Mouse (Mus musculus) limb, embryonic 11.5 days (tissue): ENCODE measurements at regions not wholly inside any gene's neighbourhood (a gene's known extent, or its start where the extent isn't known, plus 50 kb on each side); places are given as distances from the start of the nearest gene placed in this dataset.

Experiments
- ATAC-seq: fragments of 200-750 bp; cut with Nextera tagmentation; 2 replicates; pipeline ENCODE4 v1.8.0; 2017; ENCODE audit warnings: low read depth; ENCODE audit not compliant: insufficient number of reproducible peaks, low FRiP score, low TSS enrichment
- DNase-seq: peaks from one replicate; pipeline ENCODE4 v3.0.0-alpha.2; 2015; ENCODE audit warnings: low spot score
- H3K27ac ChIP-seq: fragments of 300-500 bp; sonication (generic); replicated peaks from 2 replicates; pipeline ENCODE4 v1.5.1; 2014; ENCODE audit warnings: low read depth, mild to moderate bottlenecking, low read length
- H3K27me3 ChIP-seq: fragments of 300-500 bp; sonication (generic); 2 replicates; pipeline ENCODE4 v1.6.1; 2014; ENCODE audit warnings: mild to moderate bottlenecking, low read length, mixed read lengths; ENCODE audit not compliant: control insufficient read depth, insufficient read depth
- H3K36me3 ChIP-seq: fragments of 300-500 bp; sonication (generic); 2 replicates; pipeline ENCODE4 v1.6.1; 2014; ENCODE audit warnings: mild to moderate bottlenecking, low read length, moderate library complexity, mixed read lengths; ENCODE audit not compliant: control insufficient read depth, insufficient read depth
- H3K4me1 ChIP-seq: fragments of 300-500 bp; sonication (generic); 2 replicates; pipeline ENCODE4 v1.6.1; 2014; ENCODE audit warnings: low read length, mixed read lengths; ENCODE audit not compliant: control insufficient read depth, insufficient read depth
- H3K4me2 ChIP-seq: fragments of 300-500 bp; sonication (generic); 2 replicates; pipeline ENCODE4 v1.6.1; 2014; ENCODE audit warnings: low read depth, mild to moderate bottlenecking, moderate library complexity; ENCODE audit not compliant: severe bottlenecking
- H3K4me3 ChIP-seq: fragments of 300-500 bp; sonication (generic); 2 replicates; pipeline ENCODE4 v1.5.1; 2014; ENCODE audit warnings: low read depth, low read length
- H3K9ac ChIP-seq: fragments of 300-500 bp; sonication (generic); 2 replicates; pipeline ENCODE4 v1.6.1; 2014; ENCODE audit warnings: mild to moderate bottlenecking, low read length
- H3K9me3 ChIP-seq: fragments of 300-500 bp; sonication (generic); 2 replicates; pipeline ENCODE4 v1.6.1; 2016; ENCODE audit warnings: low read length; ENCODE audit not compliant: control insufficient read depth
- WGBS: fragments of 180-500 bp; shearing (Covaris S2); extraction: QIAGEN DNeasy Blood & Tissue Kit; methylation state at CpG from one replicate; pipeline ENCODE4 v1.1.7; 2014; 5-methylcytosine and 5-hydroxymethylcytosine counted together

DNA sequence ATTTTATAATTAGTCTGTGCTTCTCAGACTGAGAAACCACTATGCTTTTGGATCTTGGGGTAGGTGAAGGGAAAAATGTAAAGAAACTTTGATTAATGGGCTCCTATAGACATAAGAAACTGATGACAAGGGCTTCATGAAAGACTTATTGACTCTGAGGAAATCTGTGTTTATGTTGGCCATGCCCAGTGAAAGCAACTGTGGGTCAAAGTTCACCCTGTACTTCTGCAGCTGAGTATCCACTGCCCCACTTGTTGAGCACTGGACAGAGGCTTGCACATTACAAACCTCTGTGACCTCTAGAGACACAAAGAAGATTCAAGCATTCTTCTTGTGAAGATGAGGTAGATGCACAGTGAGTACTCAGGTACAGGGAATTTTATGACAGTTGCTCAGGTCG lies 114.7 kb upstream of the Adra1d start:
- H3K9me3 ChIP-seq, result no peaks in the 10 kb centered on the region
- H3K4me2 ChIP-seq, result no peak overlapping the region
- no peak overlapping the region for H3K4me3 ChIP-seq
- H3K9ac ChIP-seq, result no peak overlapping the region
- WGBS, result 92% methylated on average over 1 of the region's 1 CpGs
- no peaks in the 10 kb centered on the region for H3K36me3 ChIP-seq
- no peaks in the 10 kb centered on the region for H3K4me1 ChIP-seq
- no peak for ATAC-seq
- no peaks in the 10 kb centered on the region for H3K27me3 ChIP-seq
- H3K27ac ChIP-seq, result no peak overlapping the region
- DNase-seq, result no peak

GRCm38 (mm10) chr2:131674872-131675271 lies 112.8 kb upstream of the Adra1d start:
- Histone ChIP-seq H3K4me1 (no peaks in the 10 kb centered on the region), H3K4me2 (no peak overlapping the region), H3K27me3 (no peaks in the 10 kb centered on the region), H3K27ac (no peak overlapping the region), H3K36me3 (no peaks in the 10 kb centered on the region), H3K9ac (no peak overlapping the region), H3K4me3 (no peak overlapping the region), H3K9me3 (no peaks in the 10 kb centered on the region)
- no peak for DNase-seq
- ATAC-seq, result no peak
- 94% methylated on average over 6 of the region's 6 CpGs for WGBS

DNA sequence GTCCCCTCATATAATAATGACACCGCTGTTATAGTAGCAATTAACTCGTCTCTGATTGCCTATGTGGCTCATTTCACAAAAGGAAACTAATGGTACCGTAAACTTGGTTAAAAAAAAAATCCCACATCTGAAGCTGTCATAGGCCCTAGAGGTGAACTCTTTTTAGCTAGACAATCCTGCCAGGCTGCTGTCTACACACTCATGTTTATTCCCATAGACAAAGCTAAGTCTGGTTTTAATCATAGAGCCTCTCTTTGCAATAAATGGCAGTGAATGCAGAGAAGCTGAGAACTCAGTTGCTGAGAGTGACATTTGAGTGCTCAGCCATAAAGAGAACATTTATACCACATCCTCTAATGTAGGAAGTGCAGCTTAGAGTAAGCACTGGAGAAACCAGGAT lies 111.3 kb upstream of the Adra1d start:
- no peaks in the 10 kb centered on the region for H3K4me1 ChIP-seq
- H3K36me3 ChIP-seq, result no peaks in the 10 kb centered on the region
- ATAC-seq (no peak), DNase-seq (no peak)
- H3K27ac ChIP-seq, result no peak overlapping the region
- WGBS, result 42% methylated on average over 3 of the region's 3 CpGs
- no peak overlapping the region for H3K4me2 ChIP-seq
- H3K9ac ChIP-seq, result no peak overlapping the region
- no peaks in the 10 kb centered on the region for H3K9me3 ChIP-seq
- H3K4me3 ChIP-seq, result no peak overlapping the region
- no peaks in the 10 kb centered on the region for H3K27me3 ChIP-seq

DNA sequence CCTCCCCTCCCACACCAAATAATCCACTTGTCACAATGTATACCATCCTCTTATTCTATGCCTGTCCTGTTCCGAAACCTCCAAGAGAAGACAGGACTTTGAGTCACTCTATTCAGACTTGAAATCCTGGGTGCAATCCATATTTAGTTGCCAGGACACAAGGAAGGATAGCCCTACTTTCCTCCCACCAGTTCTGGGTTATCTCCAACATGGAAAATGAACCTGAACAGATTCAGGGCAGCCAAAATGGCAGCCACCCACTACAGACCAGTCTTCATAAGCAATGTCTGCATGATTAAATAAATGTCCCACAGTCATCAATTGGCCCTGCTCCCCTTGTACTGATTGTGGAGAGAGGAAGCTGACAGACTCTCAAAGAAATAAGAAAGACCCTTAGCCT lies 110.6 kb upstream of the Adra1d start:
- no peak overlapping the region for H3K27ac ChIP-seq
- no peak for DNase-seq
- no peak overlapping the region for H3K4me3 ChIP-seq
- H3K9ac ChIP-seq, result no peak overlapping the region
- no peak overlapping the region for H3K4me2 ChIP-seq
- no peak for ATAC-seq
- H3K36me3 ChIP-seq, result no peaks in the 10 kb centered on the region
- H3K9me3 ChIP-seq, result no peaks in the 10 kb centered on the region
- H3K4me1 ChIP-seq, result no peaks in the 10 kb centered on the region
- H3K27me3 ChIP-seq, result no peaks in the 10 kb centered on the region
- 75% methylated on average over 1 of the region's 1 CpGs for WGBS

GRCm38 (mm10) chr2:131672223-131672622 lies 110.1 kb upstream of the Adra1d start:
- ATAC-seq, result no peak
- Histone ChIP-seq H3K4me2 (no peak overlapping the region), H3K9me3 (no peaks in the 10 kb centered on the region), H3K36me3 (no peaks in the 10 kb centered on the region), H3K27ac (no peak overlapping the region), H3K4me3 (no peak overlapping the region), H3K27me3 (no peaks in the 10 kb centered on the region), H3K4me1 (no peaks in the 10 kb centered on the region), H3K9ac (no peak overlapping the region)
- WGBS, result 62% methylated on average over 1 of the region's 1 CpGs
- DNase-seq, result no peak

GRCm38 (mm10) chr2:131670876-131671275 lies 108.8 kb upstream of the Adra1d start:
- H3K27me3 ChIP-seq, result no peaks in the 10 kb centered on the region
- ATAC-seq, result no peak
- no peak overlapping the region for H3K9ac ChIP-seq

DNA sequence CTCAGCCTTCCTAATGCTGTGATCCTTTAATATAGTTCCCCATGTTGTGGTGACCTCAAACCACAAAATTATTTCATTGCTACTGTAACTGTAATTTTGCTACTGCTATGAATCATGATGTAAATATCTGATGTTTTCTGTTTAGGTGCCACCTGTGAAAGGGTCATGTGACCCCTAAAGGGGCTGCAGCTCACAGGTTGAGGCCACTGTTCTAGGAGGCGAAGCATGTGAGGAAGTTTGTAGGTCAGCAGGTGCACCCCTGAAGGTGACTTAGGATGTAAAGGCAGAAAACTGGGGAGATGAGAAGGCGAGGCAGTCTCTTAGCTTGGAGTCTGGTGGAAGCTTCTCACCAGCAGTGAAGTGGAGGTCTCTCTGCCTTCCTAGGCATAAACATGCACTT lies 105.8 kb upstream of the Adra1d start:
- 79% methylated on average over 2 of the region's 2 CpGs for WGBS
- ATAC-seq, result no peak

More at GRCm38 (mm10) chr2:131670876-131671275, 108.8 kb upstream of the Adra1d start:
- no peak overlapping the region for H3K4me3 ChIP-seq
- H3K4me2 ChIP-seq, result no peak overlapping the region
- H3K27ac ChIP-seq, result no peak overlapping the region
- DNase-seq, result no peak
- H3K9me3 ChIP-seq, result no peaks in the 10 kb centered on the region
- H3K4me1 ChIP-seq, result no peaks in the 10 kb centered on the region
- no peaks in the 10 kb centered on the region for H3K36me3 ChIP-seq

GRCm38 (mm10) chr2:131666841-131667364 lies 104.8 kb upstream of the Adra1d start:
- Histone ChIP-seq H3K4me2 (no peak overlapping the region), H3K9ac (no peak overlapping the region), H3K36me3 (no peaks in the 10 kb centered on the region), H3K27me3 (no peaks in the 10 kb centered on the region), H3K9me3 (no peaks in the 10 kb centered on the region), H3K4me1 (no peaks in the 10 kb centered on the region), H3K27ac (no peak overlapping the region), H3K4me3 (no peak overlapping the region)
- 73% methylated on average over 3 of the region's 3 CpGs for WGBS
- DNase-seq, result no peak
- ATAC-seq, result no peak

More for the DNA sequence above, 105.8 kb upstream of the Adra1d start:
- H3K36me3 ChIP-seq, result no peaks in the 10 kb centered on the region
- H3K4me1 ChIP-seq, result no peaks in the 10 kb centered on the region
- H3K9ac ChIP-seq, result no peak overlapping the region
- H3K27ac ChIP-seq, result no peak overlapping the region
- no peak overlapping the region for H3K4me3 ChIP-seq
- no peak for DNase-seq
- H3K27me3 ChIP-seq, result no peaks in the 10 kb centered on the region
- no peak overlapping the region for H3K4me2 ChIP-seq
- H3K9me3 ChIP-seq, result no peaks in the 10 kb centered on the region

DNA sequence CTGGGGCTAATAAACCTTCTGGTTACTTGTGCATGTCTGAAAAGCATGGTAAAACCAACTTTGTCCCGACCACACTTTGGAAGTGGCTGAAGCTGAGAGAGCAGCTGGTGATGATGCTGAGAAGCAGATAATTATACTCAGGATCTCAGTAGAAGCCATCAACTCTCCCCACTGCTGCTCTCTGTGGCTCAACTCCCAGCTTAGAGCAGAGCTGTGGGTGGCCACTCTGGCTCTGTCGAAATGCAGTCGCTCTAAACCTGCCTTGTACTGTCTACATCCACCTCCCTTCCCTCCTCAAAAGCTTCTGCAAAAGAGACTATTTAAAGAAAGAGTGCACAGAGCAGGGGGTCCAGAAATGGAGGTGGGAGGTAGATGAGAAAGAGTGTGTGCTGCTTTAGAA lies 102.5 kb upstream of the Adra1d start:
- 80% methylated on average over 3 of the region's 3 CpGs for WGBS
- Histone ChIP-seq H3K4me3 (no peak overlapping the region), H3K27ac (no peak overlapping the region)

More for the DNA sequence above, 102.5 kb upstream of the Adra1d start:
- no peaks in the 10 kb centered on the region for H3K36me3 ChIP-seq
- no peak overlapping the region for H3K4me2 ChIP-seq
- no peak overlapping the region for H3K9ac ChIP-seq
- H3K27me3 ChIP-seq, result no peaks in the 10 kb centered on the region
- DNase-seq (no peak), ATAC-seq (no peak)
- no peaks in the 10 kb centered on the region for H3K4me1 ChIP-seq
- H3K9me3 ChIP-seq, result no peaks in the 10 kb centered on the region
